Mouse (Mus musculus) layer of hippocampus, adult 18-20 months (tissue): ENCODE data around the gene Bfsp1. TPM values are rescaled to one million over a fixed set of nuclear protein-coding genes. Genes with fewer than 3 reads are reported as not detected.

Experiments used
- DNase-seq, 2 experiments: peaks; one replicate each; pipeline ENCODE4 v3.0.0; 2022; ENCODE audit warnings: low spot score in 2 of 2
- long read RNA-seq: library from polyadenylated mRNA; stranded (forward); transcript quantifications from one replicate; pipeline ENCODE4 v2.0.0, GENCODE M21; 2021
- total RNA-seq, 2 experiments: library from RNA; stranded (reverse); gene quantifications; 2 replicates each; pipeline ENCODE4 v1.2.3; 2021

Gene Bfsp1
- total RNA-seq, result 1 to 10 TPM; 1.1 to 1.5 TPM
- long read RNA-seq, partial matches to known transcripts, result 0 of 1 reads
- long read RNA-seq, other reads (novel, unspliced or antisense), result 1 of 1 reads

DNA sequence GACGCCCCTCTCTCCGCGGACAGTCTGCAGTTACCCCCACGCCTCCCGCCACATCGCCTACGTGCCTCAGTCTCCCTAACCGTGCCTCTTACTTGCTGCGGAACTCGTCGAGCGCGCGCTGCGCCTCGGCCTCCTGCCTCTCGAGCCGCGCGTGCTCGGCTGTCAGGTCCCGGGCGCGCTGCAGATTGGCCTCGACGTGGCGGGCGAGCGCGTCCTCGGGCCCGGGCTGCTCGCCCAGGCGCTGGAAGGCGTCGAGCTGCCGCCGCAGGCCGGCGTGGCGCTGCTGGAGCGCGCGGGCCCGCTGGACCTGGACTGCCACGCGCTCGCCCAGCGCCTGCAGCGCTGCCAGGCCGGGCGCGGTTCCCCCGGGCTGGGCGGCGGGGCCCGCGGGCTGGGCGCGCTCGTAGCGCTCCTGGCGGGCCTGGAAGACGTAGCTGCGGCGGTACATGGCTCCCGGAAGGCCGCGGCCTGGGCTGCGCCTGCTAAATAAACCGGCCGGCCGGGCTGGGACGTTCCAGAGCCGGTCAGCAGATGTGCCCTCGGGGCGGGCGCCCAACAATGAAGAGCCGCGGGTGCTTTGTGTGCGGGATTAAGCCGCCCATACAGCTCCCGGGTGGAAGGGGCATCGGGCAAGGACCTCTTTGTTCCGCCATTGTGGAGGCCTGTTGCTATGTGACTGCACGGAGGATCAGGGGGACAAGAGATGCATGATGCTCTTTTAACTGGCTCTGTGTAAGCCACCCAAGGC, at the start of gene Bfsp1:
TSS of gene Bfsp1 (minus strand) at position 690 of the 748 bp plus-strand sequence.
- DNase-seq, result no peak

DNA sequence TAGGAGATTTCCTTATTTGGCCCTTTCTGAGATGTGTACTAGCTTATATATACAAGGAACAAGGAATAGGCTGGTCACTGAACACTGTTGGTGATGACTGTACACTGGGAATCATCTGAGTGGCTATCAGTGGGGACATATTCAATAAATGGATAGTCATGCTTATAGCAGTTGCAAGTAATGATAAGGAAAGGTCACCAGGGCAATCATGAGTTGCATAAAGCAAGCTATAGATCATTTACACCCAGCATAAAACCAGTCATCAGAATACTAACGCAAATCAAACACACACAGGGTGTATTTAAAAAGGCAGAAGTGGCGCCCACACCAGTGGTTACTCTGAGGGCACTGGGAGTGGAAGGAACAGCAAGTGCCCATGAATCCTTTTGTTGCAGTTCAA, 49.2 kb upstream of the Bfsp1 start:
- no peak for DNase-seq

DNA sequence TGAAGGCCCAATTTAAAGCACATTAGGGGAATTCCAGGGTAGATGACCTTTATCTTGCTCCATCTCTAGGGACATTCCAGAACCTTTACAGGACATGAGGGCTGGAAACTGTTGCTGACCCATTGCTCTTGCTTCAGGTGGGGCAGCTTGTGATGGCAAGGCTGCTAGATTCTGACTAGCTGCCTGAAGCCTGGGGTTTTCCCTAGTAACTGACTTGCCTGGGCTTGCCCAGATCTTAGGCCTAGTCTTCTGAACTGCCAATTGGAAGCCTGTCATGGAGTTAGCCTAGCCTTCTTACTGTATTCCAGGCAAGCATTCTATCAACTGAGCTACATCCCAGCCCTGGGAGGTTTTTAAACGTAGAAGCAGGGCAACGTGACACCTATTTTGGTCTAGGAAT, 46.3 kb upstream of the Bfsp1 start:
- DNase-seq, result no peak

DNA sequence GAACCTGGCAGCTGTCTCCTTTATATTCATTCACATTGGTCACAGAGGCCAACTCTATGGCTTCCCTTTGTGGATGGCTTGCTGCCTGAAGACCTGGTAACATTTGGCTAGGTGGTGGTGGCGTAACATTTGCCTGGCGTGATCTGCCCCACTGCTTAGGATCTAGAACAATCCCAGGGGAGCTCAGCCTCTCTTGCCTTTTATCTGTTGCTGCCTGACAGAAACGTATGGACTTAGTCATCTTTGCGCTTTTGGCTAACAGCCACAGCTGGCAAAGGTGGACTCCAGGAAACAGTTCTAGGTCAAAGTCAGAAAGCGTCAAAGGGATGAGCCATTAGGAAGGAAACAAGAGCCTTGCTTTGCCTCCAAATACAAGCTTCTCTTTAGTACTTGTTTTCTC, 41.9 kb upstream of the Bfsp1 start:
- DNase-seq, result no peak

DNA sequence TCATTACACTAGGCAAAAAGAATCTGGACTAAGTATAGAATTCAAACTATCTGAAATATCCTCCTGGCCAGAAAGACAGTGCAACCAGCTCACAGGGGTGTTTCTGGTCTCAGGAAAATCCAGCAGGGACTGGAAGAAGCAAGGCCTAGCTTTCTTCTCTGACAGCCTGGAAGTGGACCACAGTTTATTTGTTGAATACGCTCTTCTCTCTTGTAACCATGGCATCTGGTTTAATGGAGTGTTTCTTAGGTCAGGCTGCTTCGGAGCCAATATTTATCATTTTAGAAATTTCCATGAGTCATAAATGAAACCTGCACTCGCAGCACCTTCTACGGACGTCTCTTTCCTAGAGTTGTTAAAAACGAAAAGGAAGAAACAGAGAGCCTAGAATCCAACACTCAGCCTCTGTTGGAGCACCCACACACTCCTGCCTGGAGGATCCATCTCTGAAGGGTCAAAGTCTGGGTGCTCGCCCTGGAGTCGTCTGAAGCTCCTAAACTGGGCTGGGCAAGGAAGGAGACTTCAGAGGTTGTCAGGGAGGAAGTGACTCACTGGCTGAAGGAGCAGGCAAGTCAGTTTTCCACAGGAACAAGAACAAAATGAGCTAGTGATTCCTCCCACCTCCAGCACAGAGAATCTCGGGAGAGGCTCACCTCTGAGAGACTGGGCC, 40.5 kb upstream of the Bfsp1 start:
- DNase-seq, result no peak

DNA sequence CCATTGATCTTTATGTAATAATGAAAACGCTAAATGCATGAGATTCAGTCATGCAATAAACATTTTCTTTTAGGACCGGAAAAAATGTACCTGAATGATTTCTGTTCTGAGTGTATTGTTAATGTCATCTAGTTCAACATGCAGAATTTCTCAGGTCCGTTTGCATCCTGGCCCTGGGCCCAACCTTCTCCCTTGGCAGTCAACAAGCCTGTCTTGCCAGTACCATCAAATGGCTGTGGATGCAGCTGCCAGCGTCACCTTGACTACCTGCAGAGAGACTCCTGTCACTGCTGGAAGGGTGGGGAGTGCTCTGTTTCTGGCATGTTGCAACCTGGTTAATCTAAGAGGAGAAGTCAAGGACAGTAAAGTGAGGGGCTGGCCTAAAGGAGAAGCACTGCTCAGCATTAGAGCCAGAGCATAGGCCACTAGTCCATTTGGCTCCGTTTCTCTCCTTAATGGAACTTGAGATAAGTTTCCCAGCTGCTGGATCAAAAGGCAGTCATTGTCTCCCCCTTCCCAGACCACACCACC, 37.9 kb upstream of the Bfsp1 start:
- no peak for DNase-seq

DNA sequence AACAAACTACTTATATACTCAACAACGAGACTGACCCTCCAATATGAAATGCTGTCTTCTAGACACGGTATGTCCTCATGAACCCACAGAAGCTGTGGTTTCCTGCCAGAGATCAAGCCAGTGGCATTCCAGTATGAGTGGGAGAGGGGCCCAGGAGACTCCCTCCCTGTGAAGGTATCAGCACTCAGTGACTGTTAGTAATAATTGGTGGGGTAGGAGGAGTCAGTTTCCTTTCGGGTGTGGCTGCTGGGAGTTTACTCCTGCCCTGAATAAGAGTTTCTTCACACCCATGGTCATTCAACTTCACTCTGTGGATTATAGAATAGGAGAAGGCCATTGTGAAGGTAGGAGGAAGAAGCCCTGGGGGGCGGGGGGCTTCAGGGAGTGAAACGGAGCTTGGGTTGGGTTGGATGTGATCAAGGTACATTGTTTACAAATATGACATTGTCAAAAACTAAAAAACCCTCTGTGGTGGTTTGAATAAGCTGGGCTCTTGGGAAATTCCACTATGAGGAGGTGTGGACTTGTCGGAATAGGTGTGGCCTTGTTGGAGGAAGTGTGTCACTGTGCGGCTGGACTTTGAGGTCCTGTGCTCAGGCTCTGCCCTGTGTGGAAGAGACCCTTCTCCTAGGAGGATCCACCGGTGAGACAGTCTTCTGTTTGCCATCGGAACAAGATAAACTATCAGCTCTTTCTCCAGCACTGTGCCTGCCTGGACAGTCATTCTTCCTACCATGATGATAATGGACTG, 36.7 kb upstream of the Bfsp1 start:
- DNase-seq, result no peak

DNA sequence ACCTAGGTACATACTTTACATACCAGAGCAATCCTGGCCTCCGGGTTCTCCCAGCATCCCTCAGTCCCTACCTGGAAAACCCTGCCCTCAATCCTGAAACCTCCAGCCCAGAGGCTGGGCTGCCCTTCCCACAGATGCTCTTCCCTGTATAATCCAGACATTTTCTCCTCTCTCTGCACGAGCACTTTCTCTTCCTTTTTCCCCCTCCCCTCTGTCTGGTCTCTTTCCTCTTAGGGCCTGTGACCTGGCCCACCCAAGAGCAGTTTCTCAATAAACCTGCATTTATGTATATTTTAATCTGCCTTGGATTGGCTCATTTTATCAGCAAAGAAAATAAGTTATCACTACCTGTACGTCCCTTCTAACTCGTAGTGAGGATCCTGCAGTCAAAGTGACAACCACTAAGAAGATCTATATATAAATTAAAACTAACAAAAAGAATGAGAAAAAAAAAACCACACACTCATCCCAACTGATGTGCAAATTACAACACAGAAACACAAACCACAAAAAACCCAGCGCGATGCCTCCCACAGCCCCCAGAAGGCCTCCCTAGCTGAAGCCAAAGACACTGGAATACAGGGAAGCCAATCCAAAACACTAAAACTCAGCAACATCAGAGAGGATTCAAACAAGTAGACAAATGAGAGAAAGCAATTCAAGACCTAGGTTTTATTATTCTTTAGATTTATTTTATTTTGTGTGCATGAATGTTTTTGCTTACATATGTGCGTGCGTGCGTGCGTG, 28.5 kb upstream of the Bfsp1 start:
- DNase-seq, result no peak

DNA sequence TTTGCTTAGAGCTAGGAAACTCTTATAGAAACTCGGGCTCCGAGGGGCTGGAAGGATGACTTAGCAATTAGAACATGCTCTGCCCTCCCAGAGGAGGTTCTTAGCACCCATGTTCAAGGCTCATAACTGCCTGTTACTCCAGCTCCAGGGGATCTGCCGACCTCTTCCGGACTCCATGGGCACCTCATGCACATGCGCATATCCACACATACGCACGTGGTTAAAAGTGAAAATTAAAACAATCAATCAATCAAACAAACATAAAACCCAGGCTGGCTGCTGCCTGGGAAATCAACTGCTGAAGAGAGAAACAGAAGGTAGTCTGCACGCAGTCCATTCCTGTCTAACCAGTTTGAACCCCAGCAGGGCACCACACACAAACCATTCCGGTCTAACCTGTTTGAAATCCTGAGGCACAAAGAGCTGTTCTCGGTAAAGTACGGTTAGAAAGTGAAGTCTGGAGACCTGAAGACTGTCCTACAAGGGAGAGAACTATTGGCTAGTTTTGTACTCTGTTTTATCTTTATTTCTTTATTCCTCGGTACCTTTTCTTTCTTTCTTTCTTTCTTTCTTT, 27.0 kb upstream of the Bfsp1 start:
- no peak for DNase-seq

DNA sequence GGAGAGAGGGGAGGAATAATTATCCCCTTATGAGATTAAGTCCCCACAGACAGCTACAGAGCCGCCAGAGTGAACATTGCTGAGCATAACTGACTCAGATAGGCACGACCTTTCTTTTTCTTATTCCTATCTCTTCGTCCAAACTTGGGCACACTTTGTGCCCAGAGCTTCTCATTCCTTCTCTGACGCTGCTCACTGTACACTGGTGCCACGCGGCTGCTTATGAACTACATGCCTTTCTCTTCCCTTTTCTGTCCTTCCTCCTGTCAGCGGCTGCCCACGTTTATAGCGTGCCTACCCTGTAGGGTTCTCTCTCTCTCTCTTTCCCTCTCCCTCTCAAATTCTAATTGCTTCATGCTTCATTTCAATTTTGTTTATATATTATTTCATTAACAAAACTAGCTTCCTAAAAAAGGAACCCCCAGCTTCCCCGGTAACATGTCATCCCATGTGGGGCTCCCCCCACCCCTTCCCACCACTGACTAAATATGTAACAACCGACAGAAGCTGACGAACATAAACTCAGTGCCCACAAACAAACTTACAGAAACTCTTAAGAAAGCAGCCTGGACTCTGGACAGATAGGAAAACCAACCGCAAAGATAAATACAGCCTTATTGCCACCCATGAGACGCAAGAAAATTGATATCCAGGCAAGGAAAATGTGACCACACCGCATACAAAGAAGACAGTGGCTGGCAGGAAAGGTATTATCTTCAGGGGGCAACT, 26.3 kb upstream of the Bfsp1 start:
- no peak for DNase-seq

DNA sequence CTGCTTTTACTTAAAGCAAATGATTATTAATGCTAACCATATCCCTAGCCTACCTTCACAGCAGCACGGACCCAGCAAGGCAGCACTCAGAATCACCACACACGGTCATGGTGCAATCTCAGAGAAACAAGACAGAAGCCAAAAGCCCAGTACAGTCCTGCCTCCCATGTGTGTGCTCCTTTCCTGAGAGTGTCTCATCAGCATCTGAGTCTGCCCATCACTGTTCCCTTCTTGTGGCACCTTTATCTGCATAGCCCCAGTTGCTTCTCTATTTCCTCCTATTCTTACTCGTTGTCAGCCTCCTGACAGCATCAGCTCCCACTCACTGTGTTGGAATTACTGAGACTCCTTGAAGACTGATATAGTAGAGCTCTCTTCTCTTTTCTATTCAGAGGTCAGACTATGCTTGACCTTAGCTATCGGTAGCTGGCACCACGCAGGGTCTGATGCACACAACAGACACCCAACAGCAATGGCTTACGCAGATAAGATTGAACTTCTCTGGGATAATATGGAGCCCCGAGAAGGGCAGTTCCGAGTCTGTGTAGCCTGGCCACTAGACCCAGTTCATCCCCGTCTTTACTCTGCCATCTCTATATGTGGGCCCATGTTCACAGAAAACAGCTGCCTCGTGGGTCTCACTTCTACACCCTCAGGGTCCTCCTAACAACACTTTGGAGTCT, 19.8 kb upstream of the Bfsp1 start:
- no peak for DNase-seq

DNA sequence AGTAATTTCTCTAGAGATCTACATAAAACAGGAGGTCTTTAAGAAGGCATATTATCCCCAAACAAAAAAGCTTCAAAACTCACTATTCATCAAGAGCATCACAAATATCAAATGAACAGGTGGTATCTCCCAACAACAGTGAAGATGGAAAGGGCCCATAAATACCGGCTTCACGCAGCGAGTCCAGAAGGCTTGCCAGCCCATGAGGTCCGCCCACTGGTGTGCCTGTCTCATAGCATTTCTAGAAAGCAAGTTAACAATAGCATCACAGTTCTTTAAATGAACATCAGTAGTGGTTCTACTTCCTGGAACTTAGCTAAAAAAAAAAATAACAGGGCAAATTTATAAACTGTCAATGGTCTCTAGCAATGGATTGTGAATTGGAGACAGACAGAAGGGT, 19.0 kb upstream of the Bfsp1 start:
- peak; percentile 50 to 71 for DNase-seq

DNA sequence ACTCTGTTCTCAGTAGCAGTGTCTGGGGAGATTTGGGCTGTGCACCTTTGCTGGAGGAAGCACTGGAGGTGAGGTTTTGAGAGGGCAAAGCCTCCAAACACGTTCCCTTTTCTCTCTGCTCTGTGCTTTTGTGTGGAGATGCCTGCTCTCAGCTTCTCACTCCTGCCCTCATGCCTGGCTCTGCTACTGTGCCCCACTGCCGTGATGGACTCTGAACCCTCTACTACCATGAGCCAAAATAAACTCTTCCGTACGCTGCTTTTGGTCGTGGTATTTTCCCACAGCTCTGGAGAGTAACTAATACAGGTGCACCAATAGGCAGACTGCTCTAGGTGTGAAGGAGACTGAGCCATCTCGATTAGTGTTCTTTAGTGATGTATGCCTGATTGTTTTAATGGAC, 16.3 kb upstream of the Bfsp1 start:
- DNase-seq, result no peak

DNA sequence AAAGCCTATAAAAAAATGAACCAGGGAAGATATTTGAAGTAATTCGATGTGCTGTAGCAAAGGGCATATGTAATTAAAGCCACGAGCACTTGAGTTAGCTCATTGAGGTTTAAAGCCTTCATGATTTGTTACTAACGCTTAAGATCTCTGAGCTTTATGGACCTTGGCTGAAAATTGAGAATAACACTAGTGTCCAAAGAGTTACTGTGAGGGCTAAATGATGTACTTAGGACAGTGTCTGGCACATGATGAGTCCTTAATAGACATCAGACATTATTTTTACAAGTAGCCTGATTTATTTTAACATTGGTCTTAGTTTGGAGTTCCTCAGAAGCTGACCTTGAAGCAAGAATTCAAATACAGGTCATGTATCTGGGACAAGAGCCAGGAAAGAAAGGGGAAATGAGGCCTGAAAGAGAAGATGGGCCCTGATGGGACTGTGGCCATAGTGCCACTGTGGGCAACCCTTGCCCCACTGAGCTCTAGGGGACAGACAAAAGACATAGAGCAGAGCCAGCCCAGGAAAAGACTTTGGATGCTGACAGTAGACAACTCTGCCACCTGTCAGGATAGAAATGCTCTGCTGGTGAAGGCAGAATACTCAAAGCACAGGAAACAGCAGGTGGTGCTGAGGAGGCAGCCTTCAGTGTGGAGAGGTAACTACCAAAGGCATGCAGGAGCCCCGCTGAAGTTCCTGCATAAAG, 14.1 kb upstream of the Bfsp1 start:
- DNase-seq, result no peak

DNA sequence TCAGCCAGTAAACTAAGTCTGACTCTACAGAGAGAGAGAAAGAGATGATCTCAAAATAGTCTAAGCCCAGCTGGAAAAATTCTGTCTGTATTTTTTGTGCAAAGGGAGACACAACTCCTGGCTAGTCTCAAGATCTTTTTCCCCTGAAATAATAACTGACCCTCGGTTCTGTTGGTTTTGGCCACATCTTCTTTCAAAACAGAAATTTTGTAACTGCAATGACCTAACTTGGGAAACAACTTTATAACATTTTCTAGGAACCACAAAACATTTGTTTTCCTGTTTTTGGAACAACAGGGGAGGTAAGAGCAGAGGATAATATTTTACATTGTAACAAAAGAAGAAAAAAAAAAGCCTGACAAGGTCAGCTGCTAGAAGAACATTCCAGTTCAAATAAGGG, 13.1 kb upstream of the Bfsp1 start:
- no peak for DNase-seq

DNA sequence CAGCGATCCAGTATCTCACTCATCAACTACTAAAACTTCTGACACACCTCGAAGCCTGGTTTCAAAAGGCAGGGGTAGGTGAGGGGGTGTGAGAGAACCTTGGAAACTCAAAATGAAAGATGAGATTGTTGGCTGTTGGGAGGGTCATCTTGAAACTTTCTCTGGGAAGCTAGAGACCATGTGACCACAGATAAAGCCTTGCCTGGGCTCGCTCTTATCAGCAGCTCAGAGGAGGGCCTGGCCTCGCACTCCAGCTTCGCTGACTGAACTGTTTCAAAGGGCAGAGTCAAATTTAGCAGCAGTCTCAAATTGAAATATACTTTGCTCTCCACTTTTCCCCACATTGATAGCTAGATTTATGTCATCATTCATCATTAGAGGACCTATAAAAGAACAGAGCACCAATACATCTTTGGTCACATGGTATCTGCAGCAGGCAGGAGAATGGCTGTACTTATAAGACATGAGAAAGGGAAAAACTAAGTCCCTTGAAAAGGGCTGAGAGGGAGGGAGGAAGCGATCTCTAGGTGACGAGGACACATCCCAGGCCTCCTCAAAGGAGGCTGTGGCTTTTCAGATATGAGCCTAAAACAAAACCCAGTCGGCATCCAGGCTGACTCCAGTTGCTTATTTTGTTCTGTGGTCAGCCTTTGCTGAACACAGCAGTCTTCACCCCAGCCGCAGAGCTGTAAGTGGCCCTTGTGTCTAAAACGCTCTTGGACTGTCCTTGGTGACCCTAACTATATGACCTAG, 8.1 kb upstream of the Bfsp1 start:
- no peak for DNase-seq

DNA sequence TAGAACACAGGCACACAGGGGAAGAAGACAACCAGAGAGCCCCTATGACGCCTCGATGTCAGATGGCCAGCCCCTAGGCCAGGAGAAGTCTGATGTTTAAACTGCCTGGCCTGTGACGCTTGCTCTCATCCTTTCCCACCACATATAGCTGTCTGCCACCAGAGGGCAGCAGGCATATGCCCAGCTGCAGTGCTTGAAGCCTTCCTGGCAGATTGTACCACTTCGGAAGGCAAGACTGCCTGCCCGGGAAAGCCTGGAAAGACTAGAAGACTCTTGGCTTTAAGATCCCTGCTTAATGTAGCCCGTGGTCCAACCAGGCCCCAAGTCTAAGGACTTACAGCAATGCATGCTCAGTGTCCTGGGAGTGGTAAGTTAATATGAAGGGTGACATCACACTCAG, 4.4 kb upstream of the Bfsp1 start:
- peak; percentile 72 to 86 for DNase-seq

DNA sequence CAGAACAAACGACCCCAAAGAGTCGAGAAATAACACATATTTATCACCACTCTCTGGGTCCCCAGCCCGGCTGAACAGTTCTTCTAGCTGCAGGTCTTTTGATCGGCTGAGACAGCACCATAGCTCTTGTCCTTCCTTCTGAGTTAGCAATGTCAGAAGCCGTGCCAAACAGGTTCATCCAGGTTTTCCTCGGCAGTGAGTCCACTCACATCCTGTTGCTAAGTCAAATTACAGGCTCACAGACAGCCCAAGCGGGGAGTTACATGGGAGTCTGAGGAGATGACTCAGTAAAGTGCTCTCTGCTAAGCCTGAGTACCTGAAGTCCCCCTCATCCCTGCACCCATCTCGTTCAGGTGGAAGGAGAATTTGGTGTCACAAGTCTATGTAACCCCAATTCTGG, 1.6 kb upstream of the Bfsp1 start:
- DNase-seq, result no peak
